23 mouse cellular contexts compared by ENCODE assay signal in the genomic region with DNA sequence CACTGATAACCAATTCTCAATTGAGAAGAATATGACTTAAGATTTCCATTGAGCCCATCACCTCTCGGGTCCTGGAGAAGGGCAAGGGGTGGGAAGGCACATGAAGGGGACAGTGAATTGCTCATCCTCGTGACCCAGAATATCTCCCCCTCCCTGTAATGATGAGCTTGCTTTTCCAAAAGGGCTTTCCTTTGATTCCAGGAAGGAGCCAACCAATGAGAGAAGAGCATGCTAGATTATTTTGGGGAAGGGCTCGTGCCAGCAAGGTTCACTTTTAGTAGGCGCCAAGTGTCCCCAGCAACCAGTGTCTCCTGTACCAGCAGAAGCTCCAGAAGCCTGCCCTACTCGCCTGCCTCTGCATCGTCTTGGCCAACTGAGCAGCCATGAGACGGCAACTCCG. TPM values are rescaled to one million over a fixed set of nuclear protein-coding genes. Genes with fewer than 3 reads are reported as not detected.
"Had no signal": no experiment of that assay in that cellular context is flagged by ENCODE, and none has a peak within 500 bp of the region (broad histone marks: within the 10 kb centered on the region; RNA-seq: fewer than 3 reads in every experiment).

A gene (plus strand): TSS at position 301 of the 400 bp plus-strand sequence.

- H3K27me3 ChIP-seq: neural tube, embryonic 13.5 days; neural tube, embryonic 15.5 days had no signal

- H3K9ac ChIP-seq: lung, embryonic 14.5 days; midbrain, embryonic 12.5 days; neural tube, embryonic 13.5 days; neural tube, embryonic 15.5 days had no signal

- H3K4me3 ChIP-seq: midbrain, embryonic 10.5 days; midbrain, embryonic 12.5 days; myocyte; neural tube, embryonic 13.5 days; neural tube, embryonic 15.5 days had no signal

- H3K4me2 ChIP-seq: lung, embryonic 14.5 days; midbrain, embryonic 12.5 days; neural tube, embryonic 13.5 days; neural tube, embryonic 15.5 days had no signal

- H3K27ac ChIP-seq: midbrain, embryonic 10.5 days; midbrain, embryonic 12.5 days; neural tube, embryonic 15.5 days had no signal

- ATAC-seq: midbrain, embryonic 16.5 days had no signal

- H3K9me3 ChIP-seq: midbrain, embryonic 10.5 days; midbrain, embryonic 12.5 days; neural tube, embryonic 13.5 days; neural tube, embryonic 15.5 days had no signal

- H3K36me3 ChIP-seq: midbrain, embryonic 10.5 days; midbrain, embryonic 12.5 days; neural tube, embryonic 13.5 days; neural tube, embryonic 15.5 days had no signal

- DNase-seq: lung, adult 18-20 months; lung, embryonic 14.5 days; lung, postnatal 10 days; lung, postnatal 4 days; midbrain, embryonic 14.5 days; retina, postnatal 1 day; right cerebral cortex, adult 18-20 months; right cerebral cortex, postnatal 25 days; right cerebral cortex, postnatal 4 days; spleen, adult 18-20 months; thymus, adult 18-20 months; thymus, postnatal 14 days; thymus, postnatal 36 days had no signal

RNA-seq across cellular contexts. Expression of the gene that starts here (rescaled TPM):
- total RNA-seq: megakaryocyte-erythroid progenitor cell, adult 5-6 weeks had no signal
- polyA plus RNA-seq: lung, embryonic 14.5 days; midbrain, embryonic 10.5 days; midbrain, embryonic 12.5 days; midbrain, embryonic 14.5 days; midbrain, embryonic 16.5 days; myocyte; neural tube, embryonic 11.5 days; small intestine, adult 2 months; stomach, embryonic 14.5 days had no signal
